Mouse (Mus musculus) heart, embryonic 16.5 days (tissue): ENCODE measurements at regions not wholly inside any gene's neighbourhood (a gene's known extent, or its start where the extent isn't known, plus 50 kb on each side); places are given as distances from the start of the nearest gene placed in this dataset.
A peak's percentile ranks its signal among the peaks of the same experiment; 100 is the strongest.

Experiments
- ATAC-seq: fragments of 200-750 bp; cut with Nextera tagmentation; replicated peaks from 2 replicates; pipeline ENCODE4 v1.8.0; 2017; ENCODE audit warnings: moderate number of reproducible peaks; ENCODE audit not compliant: insufficient read depth, low FRiP score; ENCODE audit errors: extremely low read depth
- H3K27ac ChIP-seq: fragments of 300-500 bp; sonication (generic); 2 replicates; pipeline ENCODE4 v1.5.1; 2014; ENCODE audit warnings: mild to moderate bottlenecking, low read length, control low read depth, moderate library complexity
- H3K27me3 ChIP-seq: fragments of 300-500 bp; sonication (generic); 2 replicates; pipeline ENCODE4 v1.6.1; 2014; ENCODE audit warnings: low read length, mixed read lengths; ENCODE audit not compliant: control insufficient read depth, insufficient read depth
- H3K36me3 ChIP-seq: fragments of 300-500 bp; sonication (generic); 2 replicates; pipeline ENCODE4 v1.6.1; 2014; ENCODE audit not compliant: control insufficient read depth, insufficient read depth
- H3K4me1 ChIP-seq: fragments of 300-500 bp; sonication (generic); 2 replicates; pipeline ENCODE4 v1.6.1; 2014; ENCODE audit warnings: low read length, mixed read lengths; ENCODE audit not compliant: control insufficient read depth, insufficient read depth
- H3K4me2 ChIP-seq: fragments of 300-500 bp; sonication (generic); 2 replicates; pipeline ENCODE4 v1.6.1; 2014; ENCODE audit warnings: low read depth, mild to moderate bottlenecking, control low read depth, low read length
- H3K4me3 ChIP-seq: fragments of 300-500 bp; sonication (generic); 2 replicates; pipeline ENCODE4 v1.5.1; 2014; ENCODE audit warnings: mild to moderate bottlenecking, control low read depth, low read length
- H3K9ac ChIP-seq: fragments of 300-500 bp; sonication (generic); 2 replicates; pipeline ENCODE4 v1.6.1; 2014; ENCODE audit warnings: low read length, control low read depth
- H3K9me3 ChIP-seq: fragments of 300-500 bp; sonication (generic); replicated peaks from 2 replicates; pipeline ENCODE4 v1.6.1; 2016; ENCODE audit warnings: low read length; ENCODE audit not compliant: control insufficient read depth
- WGBS: fragments of 180-500 bp; shearing (Covaris S2); extraction: QIAGEN DNeasy Blood & Tissue Kit; methylation state at CpG from one replicate; pipeline ENCODE4 v1.1.7; 2014; 5-methylcytosine and 5-hydroxymethylcytosine counted together

GRCm38 (mm10) chr5:77494601-77495000 lies 86.8 kb upstream of the Igfbp7 start:
- Histone ChIP-seq H3K27ac (no peak overlapping the region), H3K36me3 (no peaks in the 10 kb centered on the region), H3K4me3 (no peak overlapping the region), H3K4me1 (no peaks in the 10 kb centered on the region), H3K9me3 (no peaks in the 10 kb centered on the region), H3K27me3 (no peaks in the 10 kb centered on the region), H3K4me2 (no peak overlapping the region), H3K9ac (no peak overlapping the region)
- no peak for ATAC-seq
- 38% methylated on average over 1 of the region's 1 CpGs for WGBS

- Histone ChIP-seq H3K9me3 (no peaks in the 10 kb centered on the region), H3K4me1 (peaks cover 15% of the 10 kb centered on the region), H3K4me2 (no peak overlapping the region), H3K4me3 (no peak overlapping the region), H3K27me3 (no peaks in the 10 kb centered on the region), H3K27ac (no peak overlapping the region), H3K9ac (no peak overlapping the region), H3K36me3 (no peaks in the 10 kb centered on the region)
- 74% methylated on average over 5 of the region's 5 CpGs for WGBS
- ATAC-seq = no peak
Observed at GRCm38 (mm10) chr5:77488969-77489368, 81.1 kb upstream of the Igfbp7 start.

GRCm38 (mm10) chr5:77487837-77488827 lies 80.3 kb upstream of the Igfbp7 start:
- H3K9ac ChIP-seq = peak overlapping the region; percentile 46
- H3K27ac ChIP-seq = peak overlapping the region; percentile 18; the same call in 1 of the 2 replicates
- 25% methylated on average over 19 of the region's 19 CpGs for WGBS
- peaks cover 15% of the 10 kb centered on the region for H3K4me1 ChIP-seq
- H3K27me3 ChIP-seq = no peaks in the 10 kb centered on the region
- H3K4me3 ChIP-seq = peak overlapping the region; percentile 38
- peak; percentile 14; the same call in 1 of the 2 replicates for ATAC-seq
- no peaks in the 10 kb centered on the region for H3K36me3 ChIP-seq
- H3K9me3 ChIP-seq = no peaks in the 10 kb centered on the region
- H3K4me2 ChIP-seq = peak overlapping the region; percentile 67

GRCm38 (mm10) chr5:77483053-77483717 lies 75.3 kb upstream of the Igfbp7 start:
- no peak overlapping the region for H3K4me3 ChIP-seq
- H3K4me1 ChIP-seq = peaks cover 13% of the 10 kb centered on the region
- H3K9me3 ChIP-seq = no peaks in the 10 kb centered on the region
- H3K4me2 ChIP-seq = no peak overlapping the region
- H3K36me3 ChIP-seq = no peaks in the 10 kb centered on the region
- 84% methylated on average over 9 of the region's 9 CpGs for WGBS
- no peak for ATAC-seq
- H3K27me3 ChIP-seq = no peaks in the 10 kb centered on the region
- H3K9ac ChIP-seq = no peak overlapping the region
- no peak overlapping the region for H3K27ac ChIP-seq

GRCm38 (mm10) chr5:77481811-77482210 lies 74.0 kb upstream of the Igfbp7 start:
- Histone ChIP-seq H3K9ac (no peak overlapping the region), H3K4me3 (no peak overlapping the region), H3K27me3 (no peaks in the 10 kb centered on the region), H3K4me1 (peaks cover 2% of the 10 kb centered on the region; the same call in 1 of the 2 replicates), H3K4me2 (no peak overlapping the region), H3K36me3 (no peaks in the 10 kb centered on the region), H3K27ac (no peak overlapping the region), H3K9me3 (no peaks in the 10 kb centered on the region)
- 56% methylated on average over 1 of the region's 1 CpGs for whole genome bisulfite sequencing
- no peak for ATAC-seq

GRCm38 (mm10) chr5:77477794-77478193 lies 70.0 kb upstream of the Igfbp7 start:
- H3K4me2 ChIP-seq = no peak overlapping the region
- no peaks in the 10 kb centered on the region for H3K27me3 ChIP-seq
- H3K9ac ChIP-seq = no peak overlapping the region
- no peaks in the 10 kb centered on the region for H3K4me1 ChIP-seq
- H3K9me3 ChIP-seq = no peaks in the 10 kb centered on the region
- no peak for ATAC-seq
- WGBS = 65% methylated on average over 9 of the region's 9 CpGs
- H3K27ac ChIP-seq = no peak overlapping the region
- no peak overlapping the region for H3K4me3 ChIP-seq
- H3K36me3 ChIP-seq = no peaks in the 10 kb centered on the region

GRCm38 (mm10) chr5:77473896-77474486 lies 66.2 kb upstream of the Igfbp7 start:
- H3K27me3 ChIP-seq = no peaks in the 10 kb centered on the region
- H3K9ac ChIP-seq = no peak overlapping the region
- H3K27ac ChIP-seq = no peak overlapping the region
- WGBS = 58% methylated on average over 8 of the region's 8 CpGs
- H3K4me3 ChIP-seq = no peak overlapping the region
- H3K4me2 ChIP-seq = no peak overlapping the region
- no peaks in the 10 kb centered on the region for H3K36me3 ChIP-seq
- no peaks in the 10 kb centered on the region for H3K9me3 ChIP-seq
- no peaks in the 10 kb centered on the region for H3K4me1 ChIP-seq
- ATAC-seq = no peak

- no peaks in the 10 kb centered on the region for H3K9me3 ChIP-seq
- H3K4me3 ChIP-seq = no peak overlapping the region
- WGBS = 73% methylated on average over 15 of the region's 15 CpGs
- no peaks in the 10 kb centered on the region for H3K36me3 ChIP-seq
- ATAC-seq = no peak
- H3K27me3 ChIP-seq = no peaks in the 10 kb centered on the region
- no peaks in the 10 kb centered on the region for H3K4me1 ChIP-seq
- H3K27ac ChIP-seq = no peak overlapping the region
- H3K4me2 ChIP-seq = no peak overlapping the region
- H3K9ac ChIP-seq = no peak overlapping the region
Observed at GRCm38 (mm10) chr5:77469236-77469766, 61.5 kb upstream of the Igfbp7 start.
